Mouse (Mus musculus) liver, adult 2 months (tissue): Measurements from ENCODE around the gene Gm20388.

Source experiments
- CTCF ChIP-seq: fragments of 200-500 bp; IDR thresholded peaks from 2 replicates; pipeline ENCODE4 v1.5.1; 2011; ENCODE audit warnings: low read depth, low read length, control low read depth
- POLR2A ChIP-seq: fragments of 200-500 bp; IDR thresholded peaks from 2 replicates; pipeline ENCODE4 v1.6.1; 2011; ENCODE audit warnings: low read length, control low read depth; ENCODE audit not compliant: insufficient read depth; ENCODE audit errors: extremely low read depth

DNA sequence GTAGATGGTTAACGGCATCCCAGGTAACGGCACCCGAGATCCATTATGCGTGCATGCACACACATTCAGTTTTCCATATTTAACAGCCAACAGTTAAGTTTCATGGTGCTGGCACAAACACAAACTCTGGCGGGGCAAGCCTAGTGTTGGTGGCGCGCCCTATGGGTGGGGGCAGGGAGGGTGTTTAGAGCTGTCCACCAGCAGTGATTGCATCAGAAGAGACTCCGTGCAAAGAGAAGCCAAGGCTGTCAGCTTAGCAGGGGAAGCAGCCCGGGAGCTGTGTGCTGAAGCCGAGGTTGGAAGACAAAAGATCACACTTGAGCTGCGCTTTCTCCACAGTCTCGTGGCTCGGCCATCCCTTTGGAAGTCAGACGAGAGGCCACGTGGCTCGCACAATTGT, 2178.0 kb downstream of the Gm20388 start:
- no peak for TF ChIP-seq POLR2A
- TF ChIP-seq CTCF: no peak
